Mouse (Mus musculus) cerebellum, adult 11 months (tissue): ENCODE measurements around the gene Atp2b4.

ENCODE experiments used
- DNase-seq: peaks from one replicate; pipeline ENCODE4 v3.0.0; 2022

The Atp2b4 gene

DNA sequence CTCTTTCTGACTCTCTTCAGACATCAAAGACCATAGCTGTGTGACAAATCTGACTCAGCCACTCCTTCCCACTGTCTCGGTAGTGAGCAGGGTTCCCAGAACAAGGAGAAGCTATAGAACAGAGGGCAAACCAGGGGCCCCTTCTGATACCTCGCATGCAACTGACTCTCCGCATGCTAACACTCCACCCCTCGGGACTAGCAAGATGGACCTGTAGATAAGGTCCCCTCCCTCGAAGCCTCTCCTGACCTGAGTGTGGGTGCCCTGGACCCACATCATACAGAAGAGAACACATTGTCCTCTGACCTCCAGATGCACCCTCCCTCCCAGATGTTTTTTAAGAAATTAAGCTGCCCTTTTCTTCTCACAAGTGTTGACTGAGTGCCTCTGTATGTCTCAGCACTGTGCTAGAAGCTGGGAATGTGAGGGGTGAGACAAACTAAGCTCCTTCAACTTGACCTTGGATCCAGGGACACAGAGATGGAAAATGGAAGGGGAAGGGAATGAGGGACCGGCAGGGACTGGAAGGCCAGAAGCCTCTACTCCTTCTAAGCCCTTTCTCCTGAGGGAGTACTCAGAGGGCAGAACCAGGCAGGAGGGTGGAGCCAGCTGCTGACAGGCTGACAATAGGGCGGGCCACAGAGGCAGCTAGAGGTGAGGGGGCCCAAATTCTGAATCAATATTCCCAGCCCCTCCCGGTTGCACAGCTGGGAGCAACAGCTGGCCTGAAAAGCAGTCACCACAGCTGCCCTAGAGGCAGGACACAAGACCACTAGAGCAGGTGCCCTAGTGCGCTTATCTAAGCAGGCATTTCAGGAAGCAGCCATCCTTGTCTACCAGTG, 2.6 kb downstream of the Atp2b4 start:
- no peak for DNase-seq

DNA sequence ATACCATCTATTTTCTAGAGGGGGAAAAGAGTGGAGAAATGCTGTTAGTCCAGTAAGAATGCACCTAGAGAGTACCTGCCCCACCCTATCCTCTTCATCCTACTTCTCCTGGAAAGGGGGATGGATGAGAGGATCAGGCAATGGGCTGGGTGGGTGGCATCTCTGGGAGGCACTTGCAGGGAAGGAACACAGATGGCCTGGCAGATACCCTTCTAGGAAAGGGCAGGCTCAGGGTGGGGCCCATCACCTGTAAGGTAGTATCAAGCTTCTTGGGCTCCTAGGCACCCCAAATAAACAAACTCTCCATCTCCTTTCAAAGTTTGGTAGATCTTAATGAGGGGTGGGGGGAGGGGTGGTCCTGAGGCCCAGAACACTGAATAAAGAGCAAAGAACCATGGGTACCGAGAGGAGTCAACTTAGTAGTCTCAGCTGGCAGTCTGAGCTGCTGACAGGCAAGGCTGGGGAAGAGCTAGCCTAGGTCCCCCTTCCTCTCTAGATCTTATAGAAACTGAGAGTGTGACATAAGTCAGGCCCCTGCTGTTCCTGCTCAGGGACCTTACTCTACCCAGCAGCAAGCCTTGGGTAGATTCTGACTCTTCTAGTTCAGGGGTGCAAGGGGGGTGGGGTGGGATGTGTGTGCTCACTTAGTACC, 3.4 kb downstream of the Atp2b4 start:
- no peak for DNase-seq

DNA sequence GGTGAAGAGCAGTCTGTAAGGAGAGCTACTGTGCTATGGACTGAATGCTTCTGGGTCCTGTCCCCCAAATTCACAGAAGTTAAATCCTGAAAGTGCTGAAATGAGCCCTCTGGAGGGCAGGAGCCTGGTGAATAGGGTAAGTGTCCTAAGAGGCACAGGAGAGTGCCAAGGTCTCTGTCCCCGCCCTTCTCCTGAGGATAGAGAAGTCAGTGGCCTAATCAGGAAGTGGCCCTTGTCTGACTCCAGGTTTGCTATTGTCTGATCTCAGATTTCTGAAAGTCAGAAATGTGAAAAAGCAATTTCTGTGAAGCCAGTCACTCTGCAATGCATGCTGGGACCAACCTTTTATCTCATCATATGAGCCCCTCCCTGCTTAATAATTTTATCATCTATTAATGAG, 7.2 kb downstream of the Atp2b4 start:
- DNase-seq, result no peak

DNA sequence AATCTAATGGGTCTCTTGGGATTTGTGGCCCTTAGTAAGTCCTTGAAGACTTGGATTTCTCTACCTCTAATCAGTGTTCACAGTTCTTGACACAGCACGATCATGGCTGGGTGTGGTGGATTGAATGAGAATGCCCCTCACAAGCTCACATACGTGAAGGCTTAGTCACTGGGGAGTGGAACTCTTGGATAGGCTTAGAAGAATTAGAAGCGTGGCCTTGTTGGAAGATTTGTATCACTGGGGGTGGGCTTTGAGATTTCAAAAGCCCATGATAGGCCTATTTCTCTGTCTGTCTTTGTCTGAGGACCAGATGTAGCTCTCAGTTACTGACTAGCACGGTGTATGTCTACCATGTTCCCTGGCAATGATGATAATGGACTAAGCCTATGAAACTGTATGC, 10.8 kb downstream of the Atp2b4 start:
- no peak for DNase-seq

DNA sequence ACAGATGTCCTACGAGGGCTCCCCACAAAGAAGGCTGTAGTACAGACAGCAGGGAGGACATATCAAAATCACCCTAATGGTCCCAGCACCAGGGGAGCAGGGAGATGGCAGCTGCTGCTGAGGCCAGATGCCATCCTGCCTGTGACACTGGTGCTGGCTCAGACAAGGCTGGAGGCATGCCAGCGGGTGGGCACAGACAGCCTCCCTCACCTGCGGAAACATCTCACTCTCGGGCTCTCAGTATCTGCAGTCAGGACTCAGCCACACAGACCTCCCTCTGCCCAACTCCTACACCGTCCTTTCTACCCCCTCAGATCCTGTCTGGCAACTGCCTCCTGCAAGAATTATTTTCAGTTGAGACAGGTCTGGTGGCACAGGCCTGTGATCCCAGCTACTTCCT, 12.0 kb downstream of the Atp2b4 start:
- no peak for DNase-seq

DNA sequence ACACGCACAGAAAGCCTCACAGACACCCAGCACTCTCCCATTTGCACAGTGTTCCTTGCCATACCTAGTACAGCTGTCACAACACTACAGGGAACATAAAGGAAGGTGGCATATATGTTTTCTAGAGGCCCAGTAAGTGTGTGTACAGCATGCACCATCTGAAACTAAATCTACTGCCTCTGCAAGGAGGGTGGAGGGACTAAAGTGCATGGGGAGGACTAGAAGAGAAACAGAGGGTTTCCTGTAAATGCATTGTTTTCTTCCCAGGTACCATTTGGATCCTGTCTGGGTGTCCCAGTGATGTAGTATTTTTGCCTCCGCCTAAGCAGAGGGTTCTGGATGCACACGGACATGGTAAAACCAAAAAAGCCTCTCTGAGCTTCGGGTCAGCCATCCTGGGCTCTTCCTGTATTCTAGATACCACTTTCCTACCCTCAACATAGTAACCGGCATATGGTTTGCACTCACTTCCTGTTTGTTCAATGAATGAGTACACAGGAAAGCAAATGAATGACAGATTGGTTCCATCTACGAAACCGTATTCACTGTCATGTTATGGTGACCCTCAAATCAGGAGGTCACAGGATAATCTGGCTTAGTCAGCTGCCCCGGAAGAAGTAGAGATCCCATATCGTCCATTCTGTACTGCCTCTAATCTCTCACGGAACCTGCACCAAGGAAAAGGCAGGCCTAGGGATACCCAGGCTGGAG, 13.2 kb downstream of the Atp2b4 start:
- DNase-seq, result no peak

DNA sequence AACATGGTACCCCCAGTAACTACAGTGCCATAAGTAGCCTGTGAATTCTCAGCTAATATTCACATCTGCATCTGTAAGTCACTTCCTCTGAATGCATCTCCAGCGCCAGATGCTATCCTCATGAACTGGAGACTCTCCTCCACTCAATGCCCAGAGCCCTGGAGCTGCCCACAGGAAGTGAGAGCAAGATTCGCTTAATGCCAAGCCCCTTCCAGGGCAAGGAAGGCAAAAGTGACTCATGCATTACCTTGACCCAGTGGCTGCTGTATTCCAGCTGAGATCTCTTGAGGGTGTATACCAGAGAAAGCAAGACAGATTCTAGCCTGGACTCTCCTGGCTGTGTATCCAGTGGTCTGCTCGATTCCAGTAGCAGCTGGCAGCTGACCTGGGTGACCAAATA, 16.2 kb downstream of the Atp2b4 start:
- no peak for DNase-seq

DNA sequence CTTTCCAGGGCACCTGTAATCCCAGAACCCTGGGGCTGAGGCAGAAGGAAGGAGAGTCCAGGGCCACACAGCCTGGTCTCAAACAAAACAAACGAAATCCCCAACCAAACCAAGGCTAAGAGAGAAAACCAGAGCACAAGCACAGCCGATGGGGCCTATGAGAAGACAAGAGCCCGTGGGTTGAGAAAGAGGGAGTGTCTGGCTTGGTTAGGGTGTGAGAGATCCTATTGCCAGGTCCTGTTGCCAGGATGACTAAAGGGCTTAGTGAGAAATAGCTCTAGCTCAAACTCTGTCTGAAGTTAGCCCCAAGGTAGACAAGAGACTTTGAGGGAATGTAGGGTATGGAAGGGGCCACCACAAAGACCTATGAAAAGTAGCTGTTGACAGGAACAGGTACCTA, 19.3 kb downstream of the Atp2b4 start:
- no peak for DNase-seq

DNA sequence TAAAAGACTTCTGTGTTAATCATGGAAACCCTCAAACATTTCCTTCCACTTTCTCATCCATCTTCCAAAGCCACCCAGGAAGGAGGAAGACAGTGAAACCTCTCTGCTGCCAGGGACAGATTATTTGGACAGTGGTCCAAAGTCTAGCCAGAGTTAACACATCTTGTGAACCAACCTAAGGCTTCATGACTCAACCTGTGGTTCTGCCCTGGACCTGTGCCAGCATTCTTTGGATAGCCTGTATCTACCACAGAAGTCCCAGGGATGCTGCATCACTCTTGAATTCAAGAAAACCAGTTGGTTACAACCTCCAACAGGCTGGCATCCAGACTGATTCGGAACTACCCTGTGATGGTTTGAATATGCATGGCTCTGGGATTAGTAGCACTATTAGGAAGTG, 21.8 kb downstream of the Atp2b4 start:
- no peak for DNase-seq

DNA sequence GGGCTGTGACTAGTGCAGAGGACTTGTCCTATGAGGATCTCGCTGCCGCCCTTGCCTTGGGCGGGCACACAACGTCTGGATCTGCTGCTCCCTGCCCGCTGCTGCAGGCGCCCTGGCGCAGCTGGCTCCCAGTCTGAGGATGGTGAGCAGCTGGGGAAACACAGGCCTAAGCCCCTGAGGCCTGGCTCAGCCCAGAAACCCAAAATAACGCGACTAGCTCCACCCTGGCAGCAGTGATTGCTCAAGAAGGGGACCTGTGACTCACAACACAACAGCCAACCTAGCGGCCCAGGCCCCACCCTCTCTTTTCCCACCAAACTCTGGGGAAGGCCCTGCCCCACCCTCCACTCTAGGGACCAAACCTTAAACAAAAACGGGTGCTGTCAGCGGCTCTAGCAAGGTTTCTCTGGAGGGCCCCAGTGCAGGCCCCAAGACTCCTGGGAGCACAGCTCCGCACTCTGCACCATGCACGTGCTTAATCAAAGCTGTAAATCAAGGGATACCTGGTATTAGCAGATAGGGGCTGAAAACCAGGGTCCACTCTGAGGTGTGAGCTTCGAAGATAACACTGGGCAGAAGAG, 23.1 kb downstream of the Atp2b4 start:
- no peak for DNase-seq

DNA sequence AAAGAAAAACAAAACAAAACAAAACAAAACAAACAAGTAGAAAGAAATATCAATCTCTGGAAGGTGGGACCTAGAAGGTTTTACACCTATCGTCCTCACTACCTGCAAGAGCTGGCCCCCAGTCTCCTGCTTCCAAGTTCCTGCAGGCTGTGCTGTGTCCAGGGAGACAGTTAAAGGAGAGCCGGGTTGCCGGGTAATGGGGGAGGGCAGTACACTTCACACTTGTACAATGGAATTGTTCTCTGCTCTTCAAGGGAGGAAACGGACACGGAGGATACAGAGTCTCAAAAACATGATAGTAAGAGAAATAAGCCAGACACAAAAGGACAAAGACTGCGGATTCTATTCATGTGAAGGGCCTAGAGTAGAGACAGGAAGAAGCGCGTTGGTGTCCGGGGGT, 28.3 kb downstream of the Atp2b4 start:
- no peak for DNase-seq

DNA sequence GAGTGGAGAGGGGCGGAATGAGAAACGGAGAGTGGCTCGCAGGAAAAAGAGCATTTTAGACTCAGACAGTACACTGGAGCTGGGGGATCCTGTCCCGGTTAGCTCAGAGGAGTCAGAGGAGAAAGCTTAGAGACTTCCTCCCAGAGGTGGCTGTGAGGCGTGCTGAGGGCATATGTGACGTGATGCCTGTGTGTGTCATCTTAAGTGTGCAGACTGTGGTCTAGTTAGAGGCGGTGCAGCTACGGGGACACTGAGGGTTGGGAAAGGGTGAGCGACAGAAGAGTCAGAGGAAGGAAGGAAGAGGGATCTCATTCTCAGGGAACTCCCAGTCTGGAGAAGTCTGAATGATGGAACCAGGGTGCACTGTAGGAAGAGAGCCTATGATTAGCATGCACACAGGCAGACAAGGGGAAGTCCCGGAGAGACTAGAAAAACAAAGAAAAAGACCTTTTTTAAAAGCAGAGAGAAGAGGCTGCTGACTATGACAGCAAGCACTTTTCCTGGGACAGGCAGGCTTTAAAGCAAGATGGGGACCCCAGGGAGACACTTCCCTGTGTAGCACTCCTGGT, 28.9 kb downstream of the Atp2b4 start:
- no peak for DNase-seq

DNA sequence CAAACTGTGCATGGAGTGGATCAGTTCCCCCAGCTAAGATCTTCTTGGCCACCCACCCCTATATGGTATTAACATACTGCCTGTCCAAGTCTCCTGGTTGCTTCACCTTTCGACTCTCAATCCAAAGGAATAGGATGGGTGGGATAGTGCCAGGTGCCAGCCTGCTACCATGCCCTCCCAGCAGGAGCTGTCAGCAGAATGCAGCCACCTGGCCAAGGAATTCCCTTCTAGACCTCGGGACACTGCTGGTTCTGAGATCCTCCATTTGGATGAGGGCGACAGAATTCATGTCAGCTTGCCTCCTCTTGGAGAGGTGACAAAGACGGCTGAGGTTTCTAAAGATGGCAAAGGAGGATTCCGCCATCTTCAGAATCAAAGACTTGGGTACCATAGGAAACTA, 32.8 kb downstream of the Atp2b4 start:
- DNase-seq, result peak; percentile 50

DNA sequence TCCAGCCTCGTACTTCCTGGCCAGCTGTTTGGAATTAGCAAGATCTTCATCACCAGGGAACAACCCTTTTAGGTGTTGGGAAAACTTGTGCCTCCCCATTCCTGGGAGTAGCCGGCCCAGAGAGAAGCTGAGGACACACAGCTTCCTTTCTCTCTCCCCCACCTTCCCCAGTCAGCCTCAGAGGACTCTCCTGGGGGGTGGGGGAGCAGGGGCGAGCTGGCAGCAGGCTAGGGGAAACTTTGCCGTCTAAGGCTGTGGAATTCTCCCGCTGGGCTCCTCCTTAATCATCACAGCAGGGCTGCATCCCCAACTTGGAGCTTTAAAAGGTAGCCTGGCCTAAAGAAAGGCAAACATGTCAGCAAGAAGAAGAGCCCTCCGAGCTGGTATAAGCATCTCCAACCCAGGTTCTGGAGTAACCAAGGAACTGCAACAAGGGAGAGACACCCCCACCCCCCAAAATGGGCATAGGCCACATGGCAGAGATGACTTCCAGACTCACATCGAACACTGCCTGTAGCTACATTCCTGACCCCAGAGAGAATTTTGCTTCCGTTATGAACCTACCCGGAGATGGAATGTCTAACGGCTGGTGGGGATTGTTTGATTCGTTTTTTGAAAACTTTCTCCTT, 33.8 kb downstream of the Atp2b4 start:
- no peak for DNase-seq

DNA sequence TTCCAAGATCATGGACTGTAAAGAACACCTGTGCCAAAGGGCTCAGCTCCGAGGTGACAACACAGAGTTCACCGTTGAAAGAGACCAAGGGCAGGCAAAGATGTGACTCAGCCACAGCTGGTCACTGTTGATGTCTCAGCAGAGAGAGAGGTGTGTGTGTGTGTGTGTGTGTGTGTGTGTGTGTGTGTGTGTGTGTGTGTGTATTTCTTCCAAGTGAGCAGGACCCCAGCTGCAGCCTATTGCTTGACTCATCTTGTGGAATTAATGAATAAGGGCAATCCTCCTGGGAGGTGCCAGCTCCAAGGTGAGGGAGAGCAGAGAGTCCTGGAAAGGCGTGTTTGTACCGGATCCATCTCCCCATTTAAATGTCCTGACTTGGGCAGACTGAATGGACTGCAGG, 35.5 kb downstream of the Atp2b4 start:
- DNase-seq, result no peak

DNA sequence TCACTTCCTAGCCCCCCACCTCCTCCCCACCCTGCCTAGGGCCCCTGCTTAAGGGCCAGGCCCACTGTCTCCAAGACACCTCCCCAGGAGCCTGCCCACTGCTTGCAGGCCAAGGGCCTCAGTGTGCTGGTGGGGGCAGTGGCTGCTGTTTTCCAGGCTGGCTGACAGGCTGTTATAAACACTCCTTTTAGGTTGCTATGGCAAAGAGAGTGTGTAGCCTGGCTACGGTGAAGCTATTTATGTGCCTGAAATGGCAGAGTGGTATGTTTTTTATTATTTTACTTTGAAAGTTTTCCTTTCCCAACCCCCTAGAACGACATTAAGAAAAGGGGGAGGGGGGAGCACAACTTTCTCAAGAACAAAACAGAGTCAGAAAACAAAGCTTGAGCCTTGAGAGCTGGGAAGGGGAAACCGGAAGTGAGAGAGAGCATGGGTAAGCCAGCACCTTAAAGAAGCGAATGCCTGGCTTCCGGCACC, 37.9 kb downstream of the Atp2b4 start:
- DNase-seq, result no peak

DNA sequence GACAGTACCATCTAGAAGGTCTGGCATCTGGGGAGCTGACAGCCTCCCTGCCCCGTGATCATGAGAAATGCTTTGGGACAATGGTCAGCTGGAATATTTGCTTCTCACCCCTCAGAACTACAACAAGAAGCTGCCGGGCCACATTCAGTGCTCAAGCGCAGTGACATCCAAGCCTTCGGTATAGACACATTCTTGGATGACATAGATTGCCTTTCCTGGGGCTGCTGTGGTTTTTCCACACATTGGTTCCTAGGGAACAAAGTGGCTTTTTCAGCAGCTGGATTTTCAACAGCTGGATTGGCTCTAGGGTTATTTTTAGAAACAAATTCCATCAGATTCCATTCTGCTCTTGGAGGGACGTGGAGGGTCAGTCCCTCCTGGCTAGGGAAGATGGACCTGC, 39.6 kb downstream of the Atp2b4 start:
- no peak for DNase-seq

DNA sequence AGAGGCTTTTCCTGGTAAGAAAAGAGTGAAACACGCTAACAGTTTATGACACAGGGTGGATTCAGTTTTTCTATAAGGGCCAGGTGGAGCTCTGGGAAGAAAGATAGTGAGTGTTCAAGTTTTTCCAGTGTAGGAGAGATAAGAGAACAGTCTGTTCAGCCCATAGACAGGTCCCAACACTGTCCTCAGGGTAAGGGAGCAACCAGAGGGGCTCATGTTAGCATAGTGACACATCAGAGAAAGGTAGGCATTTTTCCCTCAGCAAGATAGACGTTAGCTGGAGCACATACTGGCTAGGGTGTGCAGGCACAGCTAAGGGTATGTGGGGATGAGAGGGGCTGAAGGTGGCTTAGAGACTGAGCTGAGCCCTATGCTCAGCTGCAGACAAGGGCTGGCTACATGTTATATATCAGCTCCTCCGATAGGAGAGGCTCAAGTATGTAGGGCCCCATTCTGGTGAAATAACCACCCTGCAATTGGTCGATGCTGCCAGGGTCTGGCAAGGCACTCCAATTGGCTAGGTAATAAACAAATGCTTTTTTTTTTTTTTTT, 46.4 kb downstream of the Atp2b4 start:
- DNase-seq, result no peak

DNA sequence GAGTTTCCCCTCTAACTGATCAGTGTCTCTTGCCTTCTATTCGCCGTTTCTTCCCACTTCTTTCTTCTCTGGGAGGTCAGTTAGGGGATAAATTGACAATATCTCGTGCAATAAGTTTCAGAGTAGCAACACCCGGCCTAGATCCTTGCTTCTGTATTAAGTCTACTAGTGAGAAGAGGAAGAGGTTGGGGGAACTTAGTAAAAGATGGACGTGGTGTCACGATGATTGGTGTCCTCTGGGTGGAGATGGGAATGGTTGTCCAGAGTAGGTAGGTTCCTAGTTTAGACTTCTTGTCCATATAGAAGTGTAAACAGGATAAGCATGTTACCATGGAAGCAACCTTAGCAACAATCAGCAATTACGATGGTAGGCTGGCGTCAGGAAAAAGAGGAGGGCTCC, 47.5 kb downstream of the Atp2b4 start:
- DNase-seq, result no peak

DNA sequence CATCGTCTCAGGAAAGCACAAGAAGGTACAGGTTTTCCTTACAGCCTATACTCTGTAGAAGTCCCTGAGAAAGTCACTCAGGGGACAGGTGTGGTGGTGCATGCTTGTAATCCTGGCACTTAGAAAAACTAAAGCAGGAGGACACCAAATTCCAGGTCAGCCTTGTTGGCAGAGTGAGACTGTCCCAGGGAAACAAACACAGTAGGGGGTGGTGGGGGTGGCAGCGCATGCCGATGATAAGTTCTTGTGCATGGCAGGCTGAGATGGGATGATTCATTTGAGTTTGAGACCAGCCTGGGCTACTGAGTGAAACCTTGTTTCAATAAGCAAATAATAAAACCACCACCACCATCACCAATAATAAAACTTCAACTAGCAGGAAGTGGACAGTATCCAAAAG, 49.2 kb downstream of the Atp2b4 start:
- DNase-seq, result peak; percentile 32

DNA sequence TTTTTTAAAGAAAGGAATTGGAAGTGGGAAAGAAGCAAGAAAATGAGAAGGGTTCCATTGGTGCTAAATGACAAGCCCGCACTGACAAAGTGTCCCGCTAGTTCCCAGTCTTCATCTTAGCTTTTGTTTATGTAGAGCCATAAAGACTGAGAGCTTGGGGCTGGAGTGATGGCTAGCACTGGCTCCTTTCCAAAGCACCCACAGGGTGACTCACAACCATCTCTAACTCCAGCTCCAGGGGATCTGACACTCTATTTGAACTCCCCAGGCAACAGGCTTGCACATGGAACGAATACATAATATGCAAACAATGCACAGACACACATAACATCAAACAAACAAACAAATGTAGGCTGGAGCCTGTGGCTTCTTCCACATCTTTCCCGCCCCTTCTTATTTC, 50.9 kb downstream of the Atp2b4 start:
- no peak for DNase-seq

DNA sequence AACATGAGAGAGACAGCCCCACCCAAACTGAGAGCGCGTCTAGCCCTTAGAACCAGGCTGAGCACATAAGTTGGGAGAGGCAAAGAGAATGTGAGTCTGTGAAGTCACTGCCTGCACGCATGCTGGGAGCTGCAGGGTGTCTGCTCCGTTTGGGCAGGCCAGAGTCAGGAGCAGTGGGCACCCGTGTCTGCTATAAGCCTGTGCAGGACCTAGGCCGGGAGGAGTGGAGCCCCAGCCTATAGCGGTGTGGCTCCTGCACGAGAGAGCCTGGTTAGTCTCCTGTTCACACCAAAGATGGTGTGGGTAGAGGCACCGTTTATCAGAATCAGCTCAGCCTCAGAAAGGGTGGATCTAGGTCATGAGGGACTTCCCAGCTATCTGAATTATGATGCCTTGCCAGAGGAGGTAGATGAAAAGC, 55.8 kb downstream of the Atp2b4 start:
- no peak for DNase-seq
